Mouse (Mus musculus) induced T-regulatory cell, adult 2 months (primary cell): Measurements from ENCODE around the gene 1700061G19Rik.

Experiments used
- DNase-seq: peaks from one replicate; pipeline ENCODE4 v3.0.0-alpha.2; 2012; ENCODE audit warnings: low read depth

1700061G19Rik gene

GRCm38 (mm10) chr17:56874936-56875651 is at the start of gene 1700061G19Rik:
1700061G19Rik (plus strand) TSS chr17:56875477.
- DNase-seq: no peak

DNA sequence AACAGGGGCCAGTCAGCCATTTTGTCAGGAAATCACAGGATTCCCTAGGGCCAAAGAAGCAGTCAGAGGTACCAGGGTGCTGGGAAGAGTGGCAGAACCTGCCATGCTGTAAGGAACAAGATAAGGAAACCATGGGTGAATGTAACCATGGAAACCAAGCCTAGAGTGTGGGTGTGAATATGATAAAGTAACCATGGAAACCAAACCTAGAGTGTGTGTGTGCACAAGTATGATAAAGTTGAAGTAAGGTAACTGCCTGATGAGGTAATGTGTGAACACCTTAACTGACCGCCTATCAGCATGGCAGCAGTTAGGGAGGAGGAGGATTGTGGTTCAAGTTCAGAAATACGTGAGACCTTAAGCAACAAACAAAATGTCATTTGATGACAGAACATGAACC is 48.6 kb upstream of the 1700061G19Rik start:
- DNase-seq: peak; percentile 76

- DNase-seq: no peak
Measured at GRCm38 (mm10) chr17:56829171-56829570, 46.1 kb upstream of the 1700061G19Rik start.

- DNase-seq: no peak
Measured at GRCm38 (mm10) chr17:56829795-56830194, 45.5 kb upstream of the 1700061G19Rik start.

GRCm38 (mm10) chr17:56830411-56831110 is 44.7 kb upstream of the 1700061G19Rik start, which contains the start of gene Rfx2:
Rfx2 (minus strand) TSS chr17:56831013.
- DNase-seq: peak; percentile 54

DNA sequence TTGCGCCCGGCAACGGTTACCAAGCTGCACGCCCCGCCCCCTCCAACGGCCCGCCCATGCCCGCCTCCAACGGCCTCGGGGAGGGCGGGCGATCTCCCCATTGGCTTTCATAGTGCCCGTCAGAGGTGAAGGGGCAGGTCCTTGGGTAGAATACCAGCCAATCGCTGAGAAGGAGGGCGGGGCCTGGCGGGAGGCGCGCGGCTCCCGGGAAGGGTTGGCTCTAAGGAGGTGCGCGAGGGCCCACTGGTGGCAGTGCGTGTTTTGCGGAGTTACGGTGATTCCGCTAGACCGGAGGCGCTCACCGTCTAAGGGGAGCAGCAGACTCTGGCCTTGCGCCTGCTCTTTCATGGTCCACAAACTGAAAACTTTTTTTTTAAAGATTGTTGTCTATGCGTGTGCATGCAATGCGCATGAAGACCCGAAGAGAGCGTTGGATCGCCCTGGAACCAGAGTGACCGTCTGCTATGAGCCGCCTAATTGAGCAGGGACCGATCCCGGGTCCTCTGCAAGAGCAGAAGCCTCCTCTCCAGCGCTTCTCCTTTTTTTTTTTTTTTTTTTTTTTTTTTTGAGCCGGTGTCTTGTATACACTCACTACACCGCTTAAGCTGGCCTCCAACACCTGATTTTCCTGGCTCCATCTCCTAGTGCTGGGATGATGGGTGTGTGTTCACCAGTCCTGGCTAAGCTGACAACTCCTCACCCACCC is 44.0 kb upstream of the 1700061G19Rik start:
- DNase-seq: peak; percentile 99

GRCm38 (mm10) chr17:56832918-56833317 is 42.4 kb upstream of the 1700061G19Rik start:
- DNase-seq: no peak

DNA sequence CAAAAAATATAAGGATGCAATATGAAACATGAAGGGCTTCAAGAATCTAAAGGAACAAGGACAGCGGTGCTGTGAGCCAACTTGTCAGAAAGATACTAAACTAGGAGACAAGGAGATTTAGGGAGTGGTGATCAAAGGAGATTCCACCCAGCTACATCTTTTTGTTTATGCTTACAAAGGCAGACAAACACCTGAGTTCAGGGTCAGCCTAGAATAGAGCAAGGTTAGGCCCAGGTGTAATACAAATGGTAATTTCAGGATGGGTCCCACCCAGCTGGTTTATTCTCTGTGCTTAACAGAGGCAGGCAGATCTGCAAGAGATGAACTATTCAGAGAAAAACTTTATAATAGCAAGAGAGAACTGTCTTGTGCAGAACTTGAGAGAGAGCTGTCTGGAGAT is 41.9 kb upstream of the 1700061G19Rik start:
- DNase-seq: no peak

GRCm38 (mm10) chr17:56836336-56836735 is 38.9 kb upstream of the 1700061G19Rik start:
- no peak for DNase-seq

DNA sequence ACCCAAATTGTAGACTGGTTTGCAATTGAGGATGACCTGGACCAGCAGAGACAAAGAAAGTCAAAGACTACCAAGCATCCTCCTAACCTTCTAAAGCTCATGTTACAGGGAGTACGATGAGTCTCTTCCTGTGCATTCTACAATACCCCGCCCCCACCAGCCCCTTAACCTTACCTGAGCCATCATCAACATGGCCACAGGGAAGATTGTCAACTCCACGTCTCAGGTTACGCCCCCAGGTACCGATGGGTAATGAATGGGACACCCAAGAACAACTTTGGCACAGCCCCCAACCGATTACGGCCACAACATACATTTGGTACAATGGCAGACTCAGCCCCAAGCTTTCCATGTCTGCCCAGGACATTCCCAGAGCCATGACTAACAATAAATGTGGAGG is 34.8 kb upstream of the 1700061G19Rik start:
- DNase-seq: no peak

DNA sequence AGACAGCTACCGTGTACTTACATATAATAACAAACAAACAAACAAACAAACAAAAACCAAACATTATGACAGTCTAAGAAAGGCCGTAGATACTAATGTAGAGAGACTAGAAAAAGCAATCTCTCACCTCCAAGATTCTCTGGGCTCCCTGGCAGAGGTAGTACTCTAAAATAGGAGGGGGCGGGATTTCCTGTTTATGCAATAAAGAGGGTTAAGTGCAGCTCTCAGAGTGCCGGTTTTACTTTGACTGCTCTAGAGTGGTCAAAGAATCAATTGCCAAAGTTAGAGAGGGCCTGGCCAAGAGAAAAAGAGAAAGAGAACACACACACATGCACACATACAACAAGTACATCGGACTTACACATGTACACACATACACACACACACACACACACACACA is 33.1 kb upstream of the 1700061G19Rik start:
- peak; percentile 47 for DNase-seq

- peak; percentile 35 for DNase-seq
Measured at GRCm38 (mm10) chr17:56843678-56844077, 31.6 kb upstream of the 1700061G19Rik start.

GRCm38 (mm10) chr17:56848785-56849184 is 26.5 kb upstream of the 1700061G19Rik start:
- no peak for DNase-seq

DNA sequence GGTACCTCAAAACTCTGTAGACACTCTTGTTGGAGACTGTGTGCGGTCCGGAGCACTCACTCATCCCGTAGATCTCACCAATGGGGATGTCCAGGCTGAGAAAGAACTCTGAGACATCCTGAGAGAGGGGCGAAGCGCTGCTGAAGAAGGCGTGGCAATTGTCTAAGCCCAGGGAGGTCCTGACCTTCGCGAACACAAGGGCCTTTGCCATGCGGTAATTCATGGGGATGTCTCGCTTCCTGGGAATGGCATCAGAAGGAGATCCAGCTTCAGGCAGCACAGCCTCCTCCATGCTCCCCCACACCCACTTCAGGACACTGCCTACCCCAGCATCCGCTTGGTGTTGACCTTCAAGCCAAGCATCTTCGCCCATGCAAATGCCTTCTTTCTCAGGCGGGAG is 25.6 kb upstream of the 1700061G19Rik start:
- DNase-seq: no peak

DNA sequence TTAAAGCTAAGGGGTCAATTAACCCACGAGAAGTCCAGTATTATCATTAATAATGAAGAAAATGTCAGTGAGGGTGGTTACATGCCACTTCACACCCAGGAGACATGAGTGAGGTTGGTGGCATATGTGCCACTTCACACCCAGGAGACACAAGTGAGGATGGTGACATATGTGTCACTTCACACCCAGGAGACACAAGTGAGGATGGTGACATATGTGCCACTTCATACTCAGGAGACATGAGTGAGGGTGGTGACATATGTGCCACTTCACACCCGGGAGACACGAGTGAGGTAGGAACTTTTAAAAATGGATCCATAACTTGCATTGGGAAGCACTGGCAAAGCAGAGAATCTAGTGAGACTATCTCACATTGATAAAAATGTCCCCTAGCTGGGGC is 24.1 kb upstream of the 1700061G19Rik start:
- no peak for DNase-seq

DNA sequence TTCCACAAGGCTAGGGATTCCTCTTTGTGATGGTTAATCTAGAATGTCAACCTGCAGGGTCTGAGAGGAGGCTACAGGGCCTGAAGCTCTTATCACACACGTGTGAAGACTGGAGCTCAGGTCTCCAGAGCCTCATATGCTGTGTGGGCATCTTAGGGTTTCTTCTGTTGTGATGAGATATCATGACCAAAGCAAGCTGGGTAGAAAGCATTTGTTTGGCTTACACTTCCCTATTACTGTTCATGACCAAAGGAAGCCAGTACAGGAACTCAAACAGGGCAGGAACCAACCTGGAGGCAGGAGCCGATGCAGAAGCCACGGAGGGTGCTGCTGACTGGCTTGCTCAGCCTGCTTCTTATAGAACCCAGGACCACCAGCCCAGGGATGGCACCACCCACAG is 19.9 kb upstream of the 1700061G19Rik start:
- DNase-seq: no peak

GRCm38 (mm10) chr17:56858216-56858615 is 17.1 kb upstream of the 1700061G19Rik start:
- peak; percentile 86 for DNase-seq

DNA sequence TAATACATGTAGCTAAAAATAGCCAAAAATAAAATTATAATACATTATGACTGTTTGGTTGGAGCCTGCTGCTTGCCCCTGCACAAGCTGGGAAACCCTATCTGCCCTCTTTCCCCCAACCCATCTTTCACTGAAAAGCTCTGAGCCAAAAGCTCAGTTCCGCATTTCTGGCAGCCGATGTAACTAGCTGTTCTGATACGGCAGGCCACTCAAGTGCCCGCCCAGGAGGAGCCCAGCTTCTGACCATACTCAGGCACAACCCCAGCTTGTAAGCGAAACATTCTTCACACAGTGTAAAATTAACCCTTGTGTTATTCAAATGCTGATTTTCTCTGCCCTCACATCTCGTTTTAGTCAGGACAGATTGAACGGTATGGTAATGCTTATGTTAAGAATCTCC is 16.4 kb upstream of the 1700061G19Rik start:
- no peak for DNase-seq

DNA sequence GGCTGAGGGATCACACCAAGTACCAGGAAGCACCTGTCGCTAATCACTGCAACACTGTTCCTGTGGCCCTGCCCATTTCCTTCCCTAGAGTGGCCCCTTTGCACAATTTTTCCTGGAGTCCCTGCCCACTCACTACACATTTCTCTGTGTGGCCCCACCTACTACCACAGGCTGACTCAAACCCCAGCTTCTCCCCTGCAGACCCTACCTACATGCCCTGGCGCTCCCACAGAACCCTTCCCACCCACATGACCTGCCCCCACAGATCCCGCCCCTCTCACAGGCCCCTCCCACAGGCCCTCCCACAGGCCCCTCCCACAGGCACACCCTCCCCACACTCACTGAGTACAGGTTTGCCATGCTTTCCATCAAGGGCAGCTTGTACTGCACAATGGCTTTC is 14.1 kb upstream of the 1700061G19Rik start:
- DNase-seq: peak; percentile 55

DNA sequence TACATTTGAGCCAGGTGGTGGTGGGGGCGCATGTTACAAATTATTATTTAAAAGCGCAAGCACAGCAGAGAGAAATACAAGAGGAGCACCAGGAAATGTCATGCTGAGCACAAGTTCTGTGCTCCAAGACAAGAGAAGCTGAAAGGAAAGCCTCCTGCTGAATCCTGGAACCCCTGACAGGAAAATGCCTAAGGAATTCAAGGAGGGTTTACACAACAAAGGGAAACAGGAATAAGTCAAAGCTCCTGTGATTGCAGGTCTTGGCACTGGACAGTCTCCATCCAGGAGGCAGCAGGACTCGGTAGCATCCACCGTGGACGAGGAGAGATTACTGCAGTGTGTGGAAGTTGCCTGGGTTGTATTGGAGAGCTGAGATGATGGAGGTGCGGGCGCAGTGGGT is 9.2 kb upstream of the 1700061G19Rik start:
- no peak for DNase-seq

- DNase-seq: no peak
Measured at GRCm38 (mm10) chr17:56869481-56869977, 5.7 kb upstream of the 1700061G19Rik start.

- DNase-seq: no peak
Measured at GRCm38 (mm10) chr17:56870287-56870953, 4.9 kb upstream of the 1700061G19Rik start.
